Mouse (Mus musculus) CH12.LX (cell line): ENCODE measurements at regions not wholly inside any gene's neighbourhood (a gene's known extent, or its start where the extent isn't known, plus 50 kb on each side); places are given as distances from the start of the nearest gene placed in this dataset.

Experiments used
- DNase-seq: peaks from one replicate; pipeline ENCODE4 v3.0.0-alpha.2; 2013; ENCODE audit errors: extremely low read depth
- H3K27ac ChIP-seq: 2 replicates; pipeline ENCODE4 v1.5.1; 2012; ENCODE audit warnings: low read depth, mild to moderate bottlenecking, control low read depth, moderate library complexity; ENCODE audit not compliant: insufficient read depth
- H3K27me3 ChIP-seq: replicated peaks from 2 replicates; pipeline ENCODE3; 2012; ENCODE audit warnings: inconsistent platforms
- H3K36me3 ChIP-seq, 2 experiments: replicated peaks in 1 of 2; 2 replicates each; pipeline versions ENCODE3 to v1.6.1; 2012; ENCODE audit warnings: inconsistent platforms in 1 of 2, low read length in 1 of 2, mild to moderate bottlenecking in 1 of 2, mixed read lengths in 1 of 2, moderate library complexity in 1 of 2; ENCODE audit not compliant: control insufficient read depth in 1 of 2, insufficient read depth in 1 of 2
- H3K4me1 ChIP-seq, 2 experiments: 2 replicates each; pipeline ENCODE4 v1.6.1; 2012; ENCODE audit warnings: inconsistent platforms in 1 of 2, moderate library complexity in 1 of 2; ENCODE audit not compliant: insufficient read depth in 2 of 2, control insufficient read depth in 1 of 2
- H3K4me2 ChIP-seq: 2 replicates; pipeline ENCODE4 v1.6.1; 2012; ENCODE audit warnings: low read depth, mild to moderate bottlenecking, control low read depth; ENCODE audit not compliant: poor library complexity, insufficient read depth, severe bottlenecking
- H3K4me3 ChIP-seq, 3 experiments: fragments of 150-350 bp in 1 of 3; sonication (generic) in 1 of 3; replicated peaks in 1 of 3; 2 replicates each; pipeline versions ENCODE3 to v1.5.1; 2011 to 2012; ENCODE audit warnings: low read depth in 2 of 3, low read length in 2 of 3, mild to moderate bottlenecking in 2 of 3, moderate library complexity in 2 of 3, control low read depth in 1 of 3, improper control_type of control experiment in 1 of 3, inconsistent platforms in 1 of 3, mixed read lengths in 1 of 3; ENCODE audit not compliant: poor library complexity in 1 of 3
- H3K79me2 ChIP-seq: replicated peaks from 2 replicates; pipeline ENCODE4 v1.6.1; 2012; ENCODE audit warnings: mild to moderate bottlenecking, moderate library complexity; ENCODE audit not compliant: control insufficient read depth, poor library complexity, insufficient read depth, severe bottlenecking; ENCODE audit errors: extremely low read depth
- H3K9ac ChIP-seq: 2 replicates; pipeline ENCODE4 v1.6.1; 2012; ENCODE audit warnings: low read depth, mild to moderate bottlenecking, control low read depth, moderate library complexity; ENCODE audit not compliant: insufficient read depth
- H3K9me3 ChIP-seq: replicated peaks from 2 replicates; pipeline ENCODE3; 2012; ENCODE audit warnings: low read length, inconsistent platforms, mixed read lengths
- EP300 ChIP-seq: IDR thresholded peaks from 2 replicates; pipeline ENCODE4 v1.6.1; 2011; ENCODE audit warnings: low read length, improper control_type of control experiment
- ETS1 ChIP-seq: conservative IDR thresholded peaks from 2 replicates; pipeline ENCODE4 v1.6.1; 2012; ENCODE audit warnings: low read depth, mild to moderate bottlenecking, inconsistent platforms, low read length, improper control_type of control experiment, moderate library complexity
- HCFC1 ChIP-seq: IDR thresholded peaks from 2 replicates; pipeline ENCODE4 v1.6.1; 2012; ENCODE audit warnings: low read depth, mild to moderate bottlenecking, inconsistent platforms, low read length, improper control_type of control experiment
- IRF4 ChIP-seq: IDR thresholded peaks from 2 replicates; pipeline ENCODE4 v1.6.1; 2014; ENCODE audit warnings: low read depth, mild to moderate bottlenecking, inconsistent platforms, low read length, improper control_type of control experiment
- MAFK ChIP-seq: IDR thresholded peaks from 2 replicates; pipeline ENCODE4 v1.6.1; 2011; ENCODE audit warnings: low read length, improper control_type of control experiment; ENCODE audit not compliant: insufficient replicate concordance
- MEF2A ChIP-seq: IDR thresholded peaks from 2 replicates; pipeline ENCODE4 v1.6.1; 2014; ENCODE audit warnings: low read depth, mild to moderate bottlenecking, inconsistent platforms, low read length, improper control_type of control experiment, borderline replicate concordance
- MYC ChIP-seq: IDR thresholded peaks from 2 replicates; pipeline ENCODE4 v1.6.1; 2011; ENCODE audit warnings: low read depth, mild to moderate bottlenecking, improper control_type of control experiment, low read length
- NRF1 ChIP-seq: IDR thresholded peaks from 2 replicates; pipeline ENCODE4 v1.6.1; 2014; ENCODE audit warnings: low read depth, mild to moderate bottlenecking, inconsistent platforms, low read length, improper control_type of control experiment, moderate library complexity
- POLR2AphosphoS2 ChIP-seq: IDR thresholded peaks from 2 replicates; pipeline ENCODE4 v1.6.1; 2011; ENCODE audit warnings: low read depth, low read length, improper control_type of control experiment
- RAD21 ChIP-seq: IDR thresholded peaks from 2 replicates; pipeline ENCODE4 v1.6.1; 2011; ENCODE audit warnings: low read depth, mild to moderate bottlenecking, low read length, improper control_type of control experiment, moderate library complexity
- RCOR1 ChIP-seq: conservative IDR thresholded peaks from 2 replicates; pipeline ENCODE4 v1.6.1; 2012; ENCODE audit warnings: low read depth, mild to moderate bottlenecking, inconsistent platforms, low read length, improper control_type of control experiment
- SIN3A ChIP-seq: IDR thresholded peaks from 2 replicates; pipeline ENCODE4 v1.6.1; 2012; ENCODE audit warnings: low read length, improper control_type of control experiment, inconsistent platforms
- UBTF ChIP-seq: IDR thresholded peaks from 2 replicates; pipeline ENCODE4 v1.6.1; 2012; ENCODE audit warnings: low read depth, mild to moderate bottlenecking, inconsistent platforms, low read length, improper control_type of control experiment, moderate library complexity
- USF1 ChIP-seq: IDR thresholded peaks from 2 replicates; pipeline ENCODE4 v1.6.1; 2014; ENCODE audit warnings: low read depth, mild to moderate bottlenecking, inconsistent platforms, low read length, improper control_type of control experiment
- USF2 ChIP-seq: conservative IDR thresholded peaks from 2 replicates; pipeline ENCODE4 v1.6.1; 2011; ENCODE audit warnings: low read depth, low read length, improper control_type of control experiment
- ZMIZ1 ChIP-seq: IDR thresholded peaks from 2 replicates; pipeline ENCODE4 v1.6.1; 2012; ENCODE audit warnings: low read depth, mild to moderate bottlenecking, inconsistent platforms, low read length, improper control_type of control experiment
- dilution Hi-C: fragments of 300-500 bp; cut with MboI; formaldehyde crosslinking; loops from 2 replicates; pipeline ENCODE4 v1.14.3; 2020; ENCODE audit warnings: low sequenced_read_pairs; ENCODE audit not compliant: extremely low pct_unique_long_range_greater_than_20kb, extremely low pct_ligation_motif_present
- in situ Hi-C: fragments of 300-500 bp; cut with MboI; formaldehyde crosslinking; loops from 3 replicates; pipeline ENCODE4 v1.14.3; 2019; ENCODE audit warnings: low sequenced_read_pairs, low pct_ligation_motif_present, low pct_unique_long_range_greater_than_20kb, mixed read lengths

DNA sequence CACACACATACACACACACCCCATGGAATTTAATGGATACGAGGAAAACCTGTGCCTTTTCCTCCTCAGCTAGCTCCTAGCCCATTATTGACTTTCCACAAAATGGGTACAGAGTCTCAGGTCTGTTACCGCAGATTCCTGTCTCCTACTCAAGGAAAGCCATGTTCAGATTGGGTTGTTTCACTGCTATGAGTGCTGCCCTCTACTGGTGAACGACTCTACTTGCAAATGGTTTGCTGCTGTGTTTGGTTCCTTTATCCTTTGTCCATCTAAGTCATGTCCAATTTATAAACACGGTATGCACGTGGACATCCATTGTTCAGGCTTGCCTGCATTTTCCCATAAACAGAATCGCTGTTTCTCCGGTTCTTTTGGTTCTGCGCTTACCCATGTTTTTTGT, 144.4 kb upstream of the Acsl4 start (continued):
- TF ChIP-seq IRF4 = no peak
- TF ChIP-seq ZMIZ1 = no peak
- peak; percentile 13 for TF ChIP-seq RAD21

- 0 out of 2 replicates have a peak overlapping the region, but pooled peaks have one; percentile 5 for H3K4me2 ChIP-seq
- dilution Hi-C loops (no loop called here), in situ Hi-C loops (loop anchor here (25.0 kb wide), 1 partner anchor 323 kb away; no protein-coding TSS in a partner anchor)
- peaks cover 5 to 41% of the 10 kb centered on the region in 2 experiments; a peak in 3 of 4 replicates for H3K4me1 ChIP-seq
- H3K9me3 ChIP-seq = no peaks in the 10 kb centered on the region
- H3K36me3 ChIP-seq = no peaks in the 10 kb centered on the region
- no peaks in the 10 kb centered on the region for H3K27me3 ChIP-seq
- TF ChIP-seq MAFK = no peak
- TF ChIP-seq ETS1 = no peak
- TF ChIP-seq POLR2AphosphoS2 = no peak
- TF ChIP-seq HCFC1 = no peak
- no peak for TF ChIP-seq UBTF
- no peak for TF ChIP-seq MEF2A
- TF ChIP-seq RCOR1 = no peak
- TF ChIP-seq RAD21 = no peak
- TF ChIP-seq MYC = no peak
- no peak for TF ChIP-seq USF2
- TF ChIP-seq SIN3A = no peak
- no peak overlapping the region for H3K9ac ChIP-seq
- no peaks in the 10 kb centered on the region for H3K79me2 ChIP-seq
- H3K27ac ChIP-seq = no peak overlapping the region
- no peak overlapping the region for H3K4me3 ChIP-seq
- no peak for DNase-seq
Measured at GRCm38 (mm10) chrX:142535540-142535939, 145.2 kb upstream of the Acsl4 start.

GRCm38 (mm10) chrX:142535954-142536353, 145.3 kb upstream of the Tmem164 start:
- Histone ChIP-seq H3K9me3 (no peaks in the 10 kb centered on the region), H3K4me2 (0 out of 2 replicates have a peak overlapping the region, but pooled peaks have one; percentile 5), H3K27me3 (no peaks in the 10 kb centered on the region), H3K4me3 (no peak overlapping the region), H3K36me3 (no peaks in the 10 kb centered on the region), H3K27ac (no peak overlapping the region), H3K79me2 (no peaks in the 10 kb centered on the region), H3K4me1 (peaks cover 5 to 41% of the 10 kb centered on the region in 2 experiments; a peak in 3 of 4 replicates), H3K9ac (no peak overlapping the region)
- no peak for DNase-seq
- in situ Hi-C loops = loop anchor here (25.0 kb wide), 1 partner anchor 324 kb away; no protein-coding TSS in a partner anchor
- dilution Hi-C loops = no loop called here
- TF ChIP-seq USF1 (no peak), NRF1 (no peak), EP300 (no peak)
